Mouse (Mus musculus): ENCODE data around the gene Nav3. TPM values are rescaled to one million over a fixed set of nuclear protein-coding genes. Genes with fewer than 3 reads are reported as not detected.
"Not testable (repeated sequence)": the region's sequence is repeated elsewhere in the genome, so short reads cannot be mapped to it uniquely, and the experiment has no call there.

Nav3 gene
- polyA plus RNA-seq, 1 experiment: not detected

DNA sequence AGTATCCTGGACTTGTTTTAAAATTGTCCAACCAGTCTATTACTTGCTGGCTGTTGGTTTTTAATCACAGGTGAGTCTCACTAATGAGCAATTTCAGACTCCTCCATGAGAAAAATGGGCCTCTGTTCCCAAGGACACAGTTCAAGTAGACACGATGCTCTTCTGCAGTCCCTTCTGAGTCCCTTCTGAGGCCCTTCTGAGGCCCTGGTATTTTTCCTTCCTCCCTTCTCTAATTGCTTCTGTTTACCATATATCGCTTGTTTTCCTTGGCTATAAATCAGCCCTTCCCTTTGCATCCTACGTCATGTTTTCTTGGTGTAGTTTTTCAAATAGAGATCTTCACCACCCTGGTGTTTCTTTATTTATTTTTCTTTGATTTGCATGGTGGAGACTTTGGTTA is 433.9 kb downstream of the Nav3 start:
- no peak for TF ChIP-seq CTCF (IDR thresholded peaks at IDR 0.05; ENCODE audit: low read depth, low read length)
- TF ChIP-seq POLR2A (IDR thresholded peaks at IDR 0.05; ENCODE audit: borderline replicate concordance, low read depth, low read length): no peak
- no peak overlapping the region for H3K4me3 ChIP-seq (ENCODE audit: insufficient read depth, low read length)

DNA sequence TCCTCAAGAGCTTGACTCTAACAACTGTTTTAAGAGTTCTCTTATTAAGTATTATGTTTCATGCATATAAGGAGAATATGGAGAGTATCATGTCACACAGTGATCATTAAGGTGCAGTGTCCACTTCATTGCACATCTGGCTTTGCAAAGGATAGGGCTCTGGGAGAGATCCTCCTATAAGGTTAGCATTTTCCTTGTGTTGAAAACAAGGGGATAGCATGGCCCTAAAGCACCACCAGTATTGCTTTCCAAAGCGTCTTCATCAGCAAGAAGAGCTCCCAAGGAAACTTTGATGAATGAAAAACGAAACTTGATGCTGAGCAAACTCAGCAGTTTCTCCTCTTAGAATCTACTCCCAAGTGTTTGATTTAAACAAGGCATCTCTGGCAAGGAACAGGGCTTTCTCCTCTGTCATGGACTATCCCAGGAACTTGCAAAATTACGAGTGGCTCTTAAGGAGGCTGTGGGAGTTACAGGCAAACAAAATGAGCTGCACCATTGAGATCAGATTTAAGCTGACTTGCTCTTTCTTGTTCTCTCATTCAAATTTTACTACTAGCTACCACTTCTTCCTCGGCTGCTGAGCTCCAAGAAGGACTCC is 436.6 kb downstream of the Nav3 start:
- Histone ChIP-seq H3K4me1 (ENCODE audit: control insufficient read depth, insufficient read depth, low read length) (no peaks in the 10 kb centered on the region), H3K4me3 (ENCODE audit: insufficient read depth, low read length) (no peak overlapping the region), H3K27ac (ENCODE audit: insufficient read depth, low read depth, low read length) (no peak overlapping the region)
- no peak for TF ChIP-seq CTCF (IDR thresholded peaks at IDR 0.05; ENCODE audit: low read depth, low read length)
- no peak for TF ChIP-seq POLR2A (IDR thresholded peaks at IDR 0.05; ENCODE audit: borderline replicate concordance, low read depth, low read length)

More for the DNA sequence above, 433.9 kb downstream of the Nav3 start:
- no peaks in the 10 kb centered on the region for H3K4me1 ChIP-seq (ENCODE audit: control insufficient read depth, insufficient read depth, low read length)
- no peak overlapping the region for H3K27ac ChIP-seq (ENCODE audit: insufficient read depth, low read depth, low read length)

DNA sequence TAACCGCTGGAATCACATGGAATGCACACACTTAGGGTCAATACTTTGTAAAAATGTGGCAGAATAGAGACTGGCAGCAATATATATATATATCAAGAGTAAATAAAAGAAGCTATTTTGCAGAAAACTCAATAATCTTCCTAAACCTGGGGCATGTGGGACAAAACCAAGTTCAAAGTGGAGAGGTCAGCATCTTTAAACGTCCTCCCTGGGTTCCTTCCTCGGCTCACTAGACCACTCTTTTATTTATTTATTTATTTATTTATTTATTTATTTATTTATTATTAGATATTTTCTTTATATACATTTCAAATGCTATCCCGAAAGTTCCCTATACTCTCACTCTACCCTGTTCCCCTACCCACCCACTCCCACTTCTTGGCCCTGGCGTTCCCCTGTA is 454.7 kb downstream of the Nav3 start:
- not testable (repeated sequence) for H3K4me1 ChIP-seq (ENCODE audit: control insufficient read depth, insufficient read depth, low read length); H3K27ac ChIP-seq (ENCODE audit: insufficient read depth, low read depth, low read length); H3K4me3 ChIP-seq (ENCODE audit: insufficient read depth, low read length)

DNA sequence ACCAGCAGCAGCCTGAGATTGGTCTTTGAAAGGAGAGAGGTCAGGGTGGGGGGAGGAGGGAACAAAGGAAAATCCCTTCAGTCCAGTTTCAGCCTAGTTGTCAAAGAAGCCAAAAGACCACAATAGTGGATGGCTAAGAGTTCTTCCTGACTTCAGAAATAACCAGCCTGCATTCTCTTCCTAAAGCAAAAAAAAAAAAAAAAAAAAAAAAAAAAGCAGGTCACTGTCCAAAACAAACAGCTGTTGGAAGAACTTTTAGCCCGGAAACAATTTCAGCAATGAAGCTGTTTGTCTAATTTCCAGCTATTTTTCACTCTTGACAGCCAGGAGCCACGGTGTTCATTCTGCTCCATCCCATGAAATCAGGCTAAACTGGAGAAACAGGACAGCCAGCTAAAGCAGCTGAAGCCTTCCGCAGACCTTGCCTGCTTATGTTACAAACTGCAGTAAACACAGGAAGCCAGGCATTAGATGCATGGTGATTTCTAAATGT is 455.2 kb downstream of the Nav3 start:
- Histone ChIP-seq H3K4me3 (ENCODE audit: insufficient read depth, low read length) (no peak overlapping the region), H3K27ac (ENCODE audit: insufficient read depth, low read depth, low read length) (no peak overlapping the region), H3K4me1 (ENCODE audit: control insufficient read depth, insufficient read depth, low read length) (no peaks in the 10 kb centered on the region)
- no peak for TF ChIP-seq POLR2A (IDR thresholded peaks at IDR 0.05; ENCODE audit: borderline replicate concordance, low read depth, low read length)
- TF ChIP-seq CTCF (IDR thresholded peaks at IDR 0.05; ENCODE audit: low read depth, low read length): no peak

DNA sequence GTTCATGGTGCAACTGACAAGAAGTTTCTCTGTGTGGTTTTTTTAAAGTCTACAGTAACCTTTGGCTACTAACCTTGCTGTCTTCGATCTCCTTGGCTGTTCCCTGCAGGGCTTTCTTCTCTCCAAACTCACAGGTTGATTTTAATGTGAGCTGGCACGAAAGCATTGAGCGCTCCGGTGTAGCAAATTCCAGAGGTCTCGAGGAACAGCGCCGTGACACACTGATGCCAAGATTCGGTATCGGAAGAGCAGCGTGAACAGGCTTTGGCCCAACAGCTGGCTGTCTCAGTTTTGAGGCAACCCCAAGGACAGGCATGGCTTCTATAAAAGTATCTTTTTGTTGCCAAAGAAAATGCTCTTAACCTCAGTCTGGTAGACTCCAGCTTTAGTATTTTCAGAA is 456.1 kb downstream of the Nav3 start:
- TF ChIP-seq POLR2A (IDR thresholded peaks at IDR 0.05; ENCODE audit: borderline replicate concordance, low read depth, low read length): no peak
- no peak for TF ChIP-seq CTCF (IDR thresholded peaks at IDR 0.05; ENCODE audit: low read depth, low read length)
- Histone ChIP-seq H3K4me1 (ENCODE audit: control insufficient read depth, insufficient read depth, low read length) (no peaks in the 10 kb centered on the region), H3K27ac (ENCODE audit: insufficient read depth, low read depth, low read length) (no peak overlapping the region), H3K4me3 (ENCODE audit: insufficient read depth, low read length) (no peak overlapping the region)

DNA sequence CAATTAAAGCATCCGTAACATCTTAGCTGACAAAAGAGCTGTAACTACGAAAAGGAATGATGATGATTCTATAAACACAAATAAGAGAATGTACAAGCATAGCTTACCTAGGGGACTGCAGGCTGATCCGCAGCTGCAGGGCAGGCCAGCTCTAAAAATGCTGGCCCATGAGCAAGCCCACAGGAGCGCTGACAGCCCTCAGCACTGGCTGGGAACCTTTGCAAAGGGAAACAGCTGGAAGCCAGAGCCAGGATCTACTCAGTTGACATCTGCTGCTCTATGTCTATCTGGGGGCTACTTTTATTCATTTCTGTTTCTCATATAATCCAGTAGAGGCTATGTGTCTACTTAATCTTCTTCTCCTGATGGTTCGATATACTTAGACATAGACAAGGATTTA is 461.7 kb downstream of the Nav3 start:
- Histone ChIP-seq H3K27ac (ENCODE audit: insufficient read depth, low read depth, low read length) (no peak overlapping the region), H3K4me3 (ENCODE audit: insufficient read depth, low read length) (no peak overlapping the region), H3K4me1 (ENCODE audit: control insufficient read depth, insufficient read depth, low read length) (no peaks in the 10 kb centered on the region)
- no peak for TF ChIP-seq CTCF (IDR thresholded peaks at IDR 0.05; ENCODE audit: low read depth, low read length)
- TF ChIP-seq POLR2A (IDR thresholded peaks at IDR 0.05; ENCODE audit: borderline replicate concordance, low read depth, low read length): no peak

DNA sequence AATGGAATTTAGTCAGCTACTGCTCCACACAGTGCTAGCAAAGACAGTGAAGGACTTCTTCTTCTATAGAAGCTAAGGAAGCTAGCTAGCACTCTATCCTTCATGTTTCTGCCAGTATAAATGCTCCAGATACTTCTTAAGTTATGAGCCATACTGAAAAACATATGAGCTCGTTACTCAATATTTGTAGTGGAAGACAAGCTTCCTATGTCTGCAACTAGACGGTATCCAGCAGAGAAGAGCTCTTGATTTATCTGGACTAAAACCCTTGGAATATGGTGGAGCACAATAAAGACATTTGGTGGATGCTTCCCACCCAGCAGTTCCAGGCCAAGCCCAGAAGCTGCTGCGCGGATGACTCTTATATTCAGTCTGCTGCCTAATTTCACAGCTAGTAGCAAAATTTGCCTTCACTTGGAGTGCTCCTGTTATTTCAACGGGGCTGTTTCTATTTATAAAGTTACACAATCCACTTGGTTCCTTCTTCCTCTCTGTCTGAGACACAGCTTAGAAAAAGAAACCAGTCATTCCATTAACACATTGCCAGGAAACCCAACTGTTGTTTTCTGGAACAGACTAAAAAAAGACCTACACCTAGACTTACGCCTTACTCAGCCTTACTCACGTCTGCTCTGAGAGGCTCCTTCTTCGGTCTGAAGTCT is 470.0 kb downstream of the Nav3 start:
- TF ChIP-seq POLR2A (IDR thresholded peaks at IDR 0.05; ENCODE audit: borderline replicate concordance, low read depth, low read length): no peak
- Histone ChIP-seq H3K27ac (ENCODE audit: insufficient read depth, low read depth, low read length) (no peak overlapping the region), H3K4me1 (ENCODE audit: control insufficient read depth, insufficient read depth, low read length) (no peaks in the 10 kb centered on the region), H3K4me3 (ENCODE audit: insufficient read depth, low read length) (no peak overlapping the region)

DNA sequence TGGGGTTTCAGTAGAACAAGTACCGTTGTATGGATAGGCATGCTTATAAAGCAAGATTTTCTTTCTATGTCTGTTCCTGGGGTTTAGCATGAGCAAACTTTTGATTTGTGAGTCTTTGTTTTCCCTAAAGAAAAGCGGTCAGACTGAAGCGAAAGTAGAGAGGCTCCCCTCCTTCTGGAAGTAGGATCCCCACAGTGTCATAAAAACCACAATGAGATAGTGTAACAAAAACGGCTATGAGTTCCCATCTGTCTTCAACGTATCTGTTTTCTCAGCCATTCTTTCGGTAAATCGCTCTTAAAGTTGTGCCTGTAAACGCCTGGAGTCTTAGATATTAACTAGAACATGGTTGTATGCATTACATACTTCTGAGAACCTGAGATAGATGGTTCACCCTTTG is 479.7 kb downstream of the Nav3 start:
- no peak for TF ChIP-seq CTCF (IDR thresholded peaks at IDR 0.05; ENCODE audit: low read depth, low read length)
- TF ChIP-seq POLR2A (IDR thresholded peaks at IDR 0.05; ENCODE audit: borderline replicate concordance, low read depth, low read length): no peak
- H3K4me1 ChIP-seq (ENCODE audit: control insufficient read depth, insufficient read depth, low read length): no peaks in the 10 kb centered on the region
- H3K27ac ChIP-seq (ENCODE audit: insufficient read depth, low read depth, low read length): no peak overlapping the region
- no peak overlapping the region for H3K4me3 ChIP-seq (ENCODE audit: insufficient read depth, low read length)

DNA sequence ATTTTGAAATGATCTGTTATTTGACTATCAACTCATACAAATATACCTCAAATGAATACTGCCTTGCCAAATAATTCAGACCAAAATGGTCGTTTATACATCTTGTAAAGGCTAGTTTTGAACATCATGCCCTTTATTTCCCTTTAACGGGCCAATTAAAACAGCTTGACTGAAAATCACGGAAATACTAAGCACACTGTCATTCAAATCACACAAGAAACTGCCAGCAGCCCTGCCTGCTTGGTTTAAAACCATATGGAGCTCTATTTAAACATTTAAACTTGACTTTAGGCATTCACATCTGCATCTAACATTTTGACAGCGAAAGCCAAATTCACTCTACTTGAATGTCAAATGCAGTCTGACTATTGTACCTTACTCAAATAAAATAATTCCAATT is 481.8 kb downstream of the Nav3 start:
- no peak overlapping the region for H3K27ac ChIP-seq (ENCODE audit: insufficient read depth, low read depth, low read length)
- no peaks in the 10 kb centered on the region for H3K4me1 ChIP-seq (ENCODE audit: control insufficient read depth, insufficient read depth, low read length)
- TF ChIP-seq CTCF (IDR thresholded peaks at IDR 0.05; ENCODE audit: low read depth, low read length): no peak
- no peak for TF ChIP-seq POLR2A (IDR thresholded peaks at IDR 0.05; ENCODE audit: borderline replicate concordance, low read depth, low read length)
- H3K4me3 ChIP-seq (ENCODE audit: insufficient read depth, low read length): no peak overlapping the region

DNA sequence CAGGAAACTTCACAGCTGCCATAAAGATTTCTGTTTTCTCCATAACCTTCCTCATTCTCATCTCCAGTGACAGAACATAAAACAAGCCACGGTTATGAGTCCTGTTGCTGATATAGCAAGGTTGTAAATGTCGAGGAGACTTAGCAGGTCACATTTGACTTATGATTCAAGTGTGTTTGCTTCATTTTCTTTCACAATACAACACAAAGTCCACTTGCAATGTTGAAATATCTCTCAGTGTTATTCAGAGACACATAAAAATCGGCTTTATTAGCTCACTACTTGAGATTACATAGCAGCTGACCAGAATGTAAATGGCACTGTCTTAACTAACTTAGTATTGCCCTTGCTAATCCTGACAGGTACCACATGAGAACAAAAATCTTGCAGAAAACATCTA is 482.5 kb downstream of the Nav3 start:
- TF ChIP-seq CTCF (IDR thresholded peaks at IDR 0.05; ENCODE audit: low read depth, low read length): no peak
- H3K27ac ChIP-seq (ENCODE audit: insufficient read depth, low read depth, low read length): no peak overlapping the region
- H3K4me1 ChIP-seq (ENCODE audit: control insufficient read depth, insufficient read depth, low read length): no peaks in the 10 kb centered on the region
- H3K4me3 ChIP-seq (ENCODE audit: insufficient read depth, low read length): no peak overlapping the region
